Mouse (Mus musculus) ES-E14 (cell line): ENCODE results near the gene Ipcef1.

Experiments used
- CHD2 ChIP-seq: IDR thresholded peaks from 2 replicates; pipeline ENCODE4 v1.6.1; 2014; ENCODE audit warnings: mild to moderate bottlenecking, low read depth, low read length, inconsistent platforms
- MAFK ChIP-seq: IDR thresholded peaks from 2 replicates; pipeline ENCODE4 v1.6.1; 2014; ENCODE audit warnings: mild to moderate bottlenecking, low read depth, low read length, inconsistent platforms; ENCODE audit not compliant: insufficient read depth
- ZC3H11A ChIP-seq: IDR thresholded peaks from 2 replicates; pipeline ENCODE4 v1.6.1; 2012; ENCODE audit warnings: low read depth, mild to moderate bottlenecking, inconsistent platforms, low read length, borderline replicate concordance
- ZNF384 ChIP-seq: IDR thresholded peaks from 2 replicates; pipeline ENCODE4 v1.6.1; 2012; ENCODE audit warnings: low read depth, low read length, inconsistent platforms

DNA sequence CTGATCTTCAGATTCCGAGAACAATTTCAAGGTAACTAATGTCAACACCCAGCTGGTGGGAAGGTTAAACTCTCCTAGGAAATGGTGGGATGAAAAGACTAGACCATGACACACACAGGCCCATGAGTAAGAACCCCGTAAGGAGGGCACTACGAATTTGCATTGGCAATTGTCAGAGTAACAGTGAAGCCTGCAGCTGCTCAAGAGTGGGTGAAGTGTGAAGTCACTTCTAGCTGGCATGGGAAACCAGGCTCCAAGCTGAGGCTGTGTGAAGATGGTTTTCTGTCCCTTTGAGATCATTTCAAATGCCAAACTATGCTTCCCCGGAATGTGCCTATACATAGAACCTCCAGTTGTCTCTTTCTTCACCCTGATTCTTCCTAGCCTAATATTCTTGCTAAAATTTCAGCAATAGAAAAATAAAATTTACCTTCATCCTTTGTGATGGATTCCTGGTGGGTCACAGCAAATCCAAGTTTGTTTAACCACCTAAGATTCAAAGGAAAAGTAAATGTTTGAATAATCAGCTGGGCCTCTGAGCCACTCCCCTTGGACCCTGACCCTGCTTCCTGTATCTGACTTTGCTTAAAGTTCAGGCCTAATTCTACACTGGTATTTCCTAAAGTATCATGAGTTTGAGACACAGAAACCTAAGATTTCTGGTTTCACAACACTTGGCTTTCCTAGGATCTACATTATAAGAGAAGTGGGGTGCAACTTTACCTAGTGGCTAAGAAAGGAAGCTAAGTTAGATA is 115.4 kb downstream of the Ipcef1 start:
- TF ChIP-seq ZNF384, result no peak
- no peak for TF ChIP-seq CHD2
- no peak for TF ChIP-seq ZC3H11A
- no peak for TF ChIP-seq MAFK
